Mouse (Mus musculus): ENCODE data around the gene Plcb1. TPM values are rescaled to one million over a fixed set of nuclear protein-coding genes. Genes with fewer than 3 reads are reported as not detected.

Gene Plcb1
- polyA plus RNA-seq, 1 experiment from 2014 or later: 11.8 TPM

GRCm38 (mm10) chr2:135242662-135243316, 456.9 kb downstream of the Plcb1 start:
- Histone ChIP-seq H3K4me1 (replicated peaks; ENCODE audit: control insufficient read depth, insufficient read depth, low read length) (no peaks in the 10 kb centered on the region; the same call in none of the 2 replicates), H3K9ac (ENCODE audit: low read length) (no peak overlapping the region), H3K4me3 (ENCODE audit: low read length) (no peak overlapping the region), H3K9me3 (ENCODE audit: control insufficient read depth, low read length) (no peaks in the 10 kb centered on the region), H3K27ac (ENCODE audit: low read length) (no peak overlapping the region), H3K36me3 (ENCODE audit: control insufficient read depth, insufficient read depth, low read length) (no peaks in the 10 kb centered on the region), H3K4me2 (ENCODE audit: low read depth, low read length) (no peak overlapping the region), H3K27me3 (ENCODE audit: control insufficient read depth, insufficient read depth, low read depth, low read length) (no peaks in the 10 kb centered on the region)
- 96% methylated on average over 1 of the region's 1 CpGs for WGBS
- no peak for ATAC-seq (ENCODE audit: low read depth)

DNA sequence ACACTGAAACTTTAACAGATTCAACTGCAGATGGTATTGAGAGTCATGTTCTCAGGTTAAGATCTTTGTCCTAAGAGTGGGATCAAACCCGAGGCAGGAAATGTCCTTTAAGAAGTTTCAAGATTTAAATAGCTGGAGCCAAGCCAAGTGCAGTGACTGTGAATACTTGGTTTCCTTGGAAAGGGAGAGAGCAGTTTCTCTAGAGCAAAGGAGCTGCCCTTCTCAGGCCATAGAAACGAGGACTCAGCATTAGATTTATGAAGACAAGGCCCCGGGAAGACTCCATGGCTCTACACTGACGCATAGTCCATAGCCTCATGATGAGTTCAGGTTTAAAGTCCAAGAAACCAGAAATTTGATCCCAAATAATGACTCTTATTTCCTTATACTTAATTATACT, 457.9 kb downstream of the Plcb1 start:
- no peak for ATAC-seq (ENCODE audit: low read depth)
- H3K4me3 ChIP-seq (ENCODE audit: low read length): no peak overlapping the region
- H3K36me3 ChIP-seq (ENCODE audit: control insufficient read depth, insufficient read depth, low read length): no peaks in the 10 kb centered on the region
- 29% methylated on average over 4 of the region's 4 CpGs for WGBS
- H3K9ac ChIP-seq (ENCODE audit: low read length): no peak overlapping the region
- no peaks in the 10 kb centered on the region for H3K27me3 ChIP-seq (ENCODE audit: control insufficient read depth, insufficient read depth, low read depth, low read length)
- H3K4me1 ChIP-seq (replicated peaks; ENCODE audit: control insufficient read depth, insufficient read depth, low read length): no peaks in the 10 kb centered on the region; the same call in none of the 2 replicates
- H3K27ac ChIP-seq (ENCODE audit: low read length): no peak overlapping the region
- no peak overlapping the region for H3K4me2 ChIP-seq (ENCODE audit: low read depth, low read length)
- H3K9me3 ChIP-seq (ENCODE audit: control insufficient read depth, low read length): no peaks in the 10 kb centered on the region

- Histone ChIP-seq H3K4me3 (ENCODE audit: low read length) (no peak overlapping the region), H3K27me3 (ENCODE audit: control insufficient read depth, insufficient read depth, low read depth, low read length) (no peaks in the 10 kb centered on the region), H3K9me3 (ENCODE audit: control insufficient read depth, low read length) (no peaks in the 10 kb centered on the region), H3K36me3 (ENCODE audit: control insufficient read depth, insufficient read depth, low read length) (no peaks in the 10 kb centered on the region), H3K4me2 (ENCODE audit: low read depth, low read length) (no peak overlapping the region), H3K27ac (ENCODE audit: low read length) (no peak overlapping the region), H3K9ac (ENCODE audit: low read length) (no peak overlapping the region), H3K4me1 (replicated peaks; ENCODE audit: control insufficient read depth, insufficient read depth, low read length) (no peaks in the 10 kb centered on the region)
- ATAC-seq (ENCODE audit: low read depth): no peak
- whole genome bisulfite sequencing: 78% methylated on average over 2 of the region's 2 CpGs
Measured at GRCm38 (mm10) chr2:135249925-135250324, 464.1 kb downstream of the Plcb1 start.

DNA sequence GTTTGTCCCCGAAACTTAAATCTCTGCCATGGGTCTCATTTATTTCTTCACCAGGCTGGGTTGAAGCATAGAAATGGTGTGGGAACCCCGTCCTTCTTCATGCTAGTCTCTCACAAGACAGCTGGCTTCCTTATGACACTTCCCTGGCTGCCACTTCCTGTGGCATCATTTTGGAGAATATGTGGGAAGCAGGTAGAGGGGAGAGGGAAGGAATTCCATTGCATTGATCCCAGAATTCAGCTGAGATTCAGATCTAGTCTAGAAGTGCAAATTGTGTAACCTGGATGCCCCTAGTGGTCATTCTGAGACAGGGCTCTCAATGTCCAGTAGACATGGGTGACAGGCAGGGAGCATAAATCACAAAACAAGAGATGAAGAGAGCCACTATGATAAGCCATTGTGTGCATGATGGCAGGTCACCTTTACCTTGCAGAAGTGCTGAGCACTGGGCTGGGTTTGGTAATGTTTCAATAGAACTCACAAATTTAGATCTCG, 466.0 kb downstream of the Plcb1 start:
- WGBS: 88% methylated on average over 3 of the region's 3 CpGs
- H3K36me3 ChIP-seq (ENCODE audit: control insufficient read depth, insufficient read depth, low read length): no peaks in the 10 kb centered on the region
- ATAC-seq (ENCODE audit: low read depth): no peak

DNA sequence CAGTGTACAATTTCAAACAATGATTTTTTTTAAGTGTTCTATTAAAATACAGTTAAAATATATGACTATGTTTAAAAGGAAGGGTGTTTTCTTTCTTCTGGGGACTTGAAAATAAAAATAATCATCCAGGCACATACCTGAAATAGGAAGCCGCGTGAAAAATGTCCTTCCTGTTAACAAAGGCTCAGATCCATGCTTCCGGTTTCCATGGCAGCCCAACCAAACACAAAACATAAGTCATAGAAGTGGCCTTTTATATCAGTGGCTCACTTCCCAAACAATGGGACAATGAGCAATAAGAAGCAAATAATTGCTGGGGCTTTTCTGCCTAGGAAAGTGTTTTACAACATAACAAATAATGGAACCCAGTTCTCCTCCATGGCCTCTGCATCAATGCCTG, 473.3 kb downstream of the Plcb1 start:
- H3K4me1 ChIP-seq (replicated peaks; ENCODE audit: control insufficient read depth, insufficient read depth, low read length): 0 out of 2 replicates have a peak, but pooled peaks cover 4% of the 10 kb centered on the region
- no peaks in the 10 kb centered on the region for H3K9me3 ChIP-seq (ENCODE audit: control insufficient read depth, low read length)
- WGBS: 68% methylated on average over 3 of the region's 3 CpGs
- no peaks in the 10 kb centered on the region for H3K27me3 ChIP-seq (ENCODE audit: control insufficient read depth, insufficient read depth, low read depth, low read length)
- no peak overlapping the region for H3K4me2 ChIP-seq (ENCODE audit: low read depth, low read length)
- H3K9ac ChIP-seq (ENCODE audit: low read length): no peak overlapping the region
- H3K4me3 ChIP-seq (ENCODE audit: low read length): no peak overlapping the region
- H3K27ac ChIP-seq (ENCODE audit: low read length): no peak overlapping the region
- no peak; the same call in 1 of the 2 replicates for ATAC-seq (ENCODE audit: low read depth)
- no peaks in the 10 kb centered on the region for H3K36me3 ChIP-seq (ENCODE audit: control insufficient read depth, insufficient read depth, low read length)

More for the DNA sequence above, 466.0 kb downstream of the Plcb1 start:
- Histone ChIP-seq H3K27ac (ENCODE audit: low read length) (no peak overlapping the region), H3K4me2 (ENCODE audit: low read depth, low read length) (no peak overlapping the region), H3K9me3 (ENCODE audit: control insufficient read depth, low read length) (no peaks in the 10 kb centered on the region), H3K4me3 (ENCODE audit: low read length) (no peak overlapping the region), H3K27me3 (ENCODE audit: control insufficient read depth, insufficient read depth, low read depth, low read length) (no peaks in the 10 kb centered on the region), H3K4me1 (replicated peaks; ENCODE audit: control insufficient read depth, insufficient read depth, low read length) (no peaks in the 10 kb centered on the region), H3K9ac (ENCODE audit: low read length) (no peak overlapping the region)

DNA sequence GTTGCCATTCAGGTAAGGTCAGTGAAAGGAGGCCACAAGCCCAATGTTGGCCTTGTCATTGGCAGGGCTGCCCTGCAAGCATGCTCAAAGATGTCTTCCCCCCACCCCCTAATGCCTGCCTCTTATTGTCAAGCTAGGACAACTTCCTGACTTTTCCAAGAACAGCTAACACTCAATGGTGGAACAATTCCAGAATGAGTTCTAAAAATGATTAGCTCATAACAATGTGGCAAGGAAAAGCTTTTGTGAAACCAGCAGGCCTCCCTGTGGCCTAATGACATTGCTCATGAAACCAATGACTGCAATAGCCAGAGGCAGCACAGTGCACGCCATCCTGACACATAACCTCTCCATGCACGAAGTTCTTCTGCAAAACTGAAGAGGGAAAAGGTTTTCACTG, 478.1 kb downstream of the Plcb1 start:
- ATAC-seq (ENCODE audit: low read depth): no peak
- WGBS: 84% methylated on average over 2 of the region's 2 CpGs
- Histone ChIP-seq H3K27me3 (ENCODE audit: control insufficient read depth, insufficient read depth, low read depth, low read length) (no peaks in the 10 kb centered on the region), H3K9ac (ENCODE audit: low read length) (no peak overlapping the region), H3K4me2 (ENCODE audit: low read depth, low read length) (no peak overlapping the region), H3K36me3 (ENCODE audit: control insufficient read depth, insufficient read depth, low read length) (no peaks in the 10 kb centered on the region), H3K4me1 (replicated peaks; ENCODE audit: control insufficient read depth, insufficient read depth, low read length) (0 out of 2 replicates have a peak, but pooled peaks cover 4% of the 10 kb centered on the region), H3K27ac (ENCODE audit: low read length) (no peak overlapping the region), H3K4me3 (ENCODE audit: low read length) (no peak overlapping the region), H3K9me3 (ENCODE audit: control insufficient read depth, low read length) (no peaks in the 10 kb centered on the region)

DNA sequence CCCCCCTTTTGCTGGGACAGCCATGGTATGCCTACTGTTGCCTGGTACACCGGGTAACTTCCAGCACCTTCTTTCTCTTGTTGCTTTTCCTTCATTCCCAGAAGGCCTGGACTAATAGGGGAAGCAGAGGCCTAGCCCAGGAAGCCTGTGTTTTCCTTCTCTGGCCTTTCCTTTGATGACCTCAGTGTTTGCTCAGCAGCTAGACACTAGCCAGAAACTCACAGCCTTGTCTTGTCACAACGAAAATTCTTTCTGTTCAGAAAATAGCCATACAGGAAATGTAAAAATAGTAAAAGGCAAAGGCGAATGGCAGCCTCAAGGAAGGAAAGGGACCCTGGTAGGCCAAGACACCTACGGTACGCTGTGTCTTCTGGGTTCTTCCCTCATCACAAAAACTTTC, 489.1 kb downstream of the Plcb1 start:
- 44% methylated on average over 5 of the region's 5 CpGs for WGBS
- H3K27ac ChIP-seq (ENCODE audit: low read length): no peak overlapping the region
- H3K9ac ChIP-seq (ENCODE audit: low read length): no peak overlapping the region
- no peak overlapping the region for H3K4me3 ChIP-seq (ENCODE audit: low read length)
- ATAC-seq (ENCODE audit: low read depth): no peak
- peaks cover 9% of the 10 kb centered on the region for H3K4me1 ChIP-seq (replicated peaks; ENCODE audit: control insufficient read depth, insufficient read depth, low read length)
- H3K36me3 ChIP-seq (ENCODE audit: control insufficient read depth, insufficient read depth, low read length): no peaks in the 10 kb centered on the region
- no peak overlapping the region for H3K4me2 ChIP-seq (ENCODE audit: low read depth, low read length)
- no peaks in the 10 kb centered on the region for H3K9me3 ChIP-seq (ENCODE audit: control insufficient read depth, low read length)
- H3K27me3 ChIP-seq (ENCODE audit: control insufficient read depth, insufficient read depth, low read depth, low read length): no peaks in the 10 kb centered on the region

- ATAC-seq (ENCODE audit: low read depth): peak; percentile 19; the same call in 1 of the 2 replicates
- H3K4me2 ChIP-seq (ENCODE audit: low read depth, low read length): no peak overlapping the region
- H3K27ac ChIP-seq (ENCODE audit: low read length): no peak overlapping the region
- WGBS: 34% methylated on average over 3 of the region's 3 CpGs
- no peaks in the 10 kb centered on the region for H3K9me3 ChIP-seq (ENCODE audit: control insufficient read depth, low read length)
- H3K27me3 ChIP-seq (ENCODE audit: control insufficient read depth, insufficient read depth, low read depth, low read length): no peaks in the 10 kb centered on the region
- H3K4me1 ChIP-seq (replicated peaks; ENCODE audit: control insufficient read depth, insufficient read depth, low read length): peaks cover 9% of the 10 kb centered on the region
- no peak overlapping the region for H3K9ac ChIP-seq (ENCODE audit: low read length)
- no peaks in the 10 kb centered on the region for H3K36me3 ChIP-seq (ENCODE audit: control insufficient read depth, insufficient read depth, low read length)
- no peak overlapping the region for H3K4me3 ChIP-seq (ENCODE audit: low read length)
Measured at GRCm38 (mm10) chr2:135278506-135278905, 492.6 kb downstream of the Plcb1 start.

GRCm38 (mm10) chr2:135279026-135279425, 493.2 kb downstream of the Plcb1 start:
- Histone ChIP-seq H3K36me3 (ENCODE audit: control insufficient read depth, insufficient read depth, low read length) (no peaks in the 10 kb centered on the region), H3K4me2 (ENCODE audit: low read depth, low read length) (no peak overlapping the region), H3K9ac (ENCODE audit: low read length) (no peak overlapping the region), H3K4me1 (replicated peaks; ENCODE audit: control insufficient read depth, insufficient read depth, low read length) (peaks cover 9% of the 10 kb centered on the region), H3K27me3 (ENCODE audit: control insufficient read depth, insufficient read depth, low read depth, low read length) (no peaks in the 10 kb centered on the region), H3K4me3 (ENCODE audit: low read length) (no peak overlapping the region), H3K9me3 (ENCODE audit: control insufficient read depth, low read length) (no peaks in the 10 kb centered on the region), H3K27ac (ENCODE audit: low read length) (no peak overlapping the region)
- peak; percentile 91 for ATAC-seq (ENCODE audit: low read depth)
- WGBS: 31% methylated on average over 6 of the region's 6 CpGs
